Mouse (Mus musculus) cerebellum, adult 8-10 months (tissue): ENCODE results near the gene Tnfrsf9.
"Not testable (repeated sequence)": the region's sequence is repeated elsewhere in the genome, so short reads cannot be mapped to it uniquely, and the experiment has no call there.

Experiments used
- DNase-seq: peaks from one replicate; pipeline ENCODE4 v3.0.0; 2022

Tnfrsf9 gene

DNA sequence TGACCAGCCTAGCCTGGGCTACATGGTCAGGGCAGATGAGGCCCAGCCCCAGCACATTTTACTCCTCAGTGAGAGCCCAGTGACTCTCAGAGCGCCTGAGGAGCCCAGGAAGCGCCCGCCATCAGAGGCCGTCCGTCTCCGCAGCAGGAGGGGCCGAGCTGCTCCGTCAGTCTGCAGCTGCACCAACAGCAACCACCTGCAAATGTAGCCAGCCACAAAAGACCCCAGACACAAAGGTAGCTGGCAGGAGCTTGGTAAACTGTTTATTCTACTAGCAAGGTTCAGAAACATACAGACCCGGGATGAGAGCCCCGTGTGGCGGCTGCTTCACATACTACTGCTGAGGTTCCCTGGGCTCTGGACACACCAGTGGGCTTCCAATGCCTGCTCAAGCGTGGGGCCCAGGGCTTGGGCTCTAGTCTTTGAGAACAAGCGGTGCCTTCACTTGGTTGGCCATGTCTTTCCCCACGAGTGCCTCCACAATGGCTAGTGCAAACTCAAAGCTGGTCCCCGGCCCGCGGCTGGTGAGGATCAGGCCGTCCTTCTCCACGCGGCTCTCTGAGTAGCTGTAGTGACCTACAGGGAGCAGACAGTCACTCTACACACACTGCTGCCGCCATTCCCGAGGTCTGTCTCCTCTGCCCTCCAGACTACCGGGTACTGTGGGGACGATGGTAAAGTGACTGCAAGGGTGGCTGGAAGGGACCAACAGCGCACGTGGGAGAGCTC lies 17.3 kb upstream of the Tnfrsf9 start:
- DNase-seq = no peak

DNA sequence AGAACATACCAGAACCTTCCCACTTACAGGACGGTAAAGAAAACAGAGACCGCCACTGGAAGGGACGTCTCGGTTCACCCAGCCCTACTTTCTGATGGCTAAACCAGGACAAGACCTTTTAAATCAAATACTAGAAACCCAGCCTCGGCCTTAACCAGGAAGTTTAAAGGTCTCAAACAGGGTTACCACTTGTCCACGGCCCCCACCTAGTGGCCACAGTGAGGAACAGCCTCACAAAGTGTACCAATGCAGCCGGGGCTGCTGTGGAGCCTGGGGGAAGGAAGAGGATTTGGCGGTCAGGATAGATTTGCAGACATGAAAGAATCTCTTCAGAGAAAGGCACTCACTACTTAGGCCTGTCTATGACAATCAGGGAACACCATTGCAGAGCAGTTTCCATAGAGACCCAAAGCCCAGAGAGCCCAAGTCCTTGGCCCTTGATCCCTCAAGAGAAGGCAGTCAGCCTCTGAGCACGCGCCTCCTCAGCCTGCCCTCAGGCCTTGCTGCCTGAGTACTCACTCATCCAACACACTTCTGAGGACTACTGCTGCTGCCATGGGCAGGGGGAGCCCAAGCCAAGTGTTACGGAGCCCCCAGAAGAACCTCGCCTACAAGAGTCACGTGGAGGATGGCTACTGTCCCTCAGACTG lies 15.5 kb upstream of the Tnfrsf9 start:
- DNase-seq = peak; percentile 45

GRCm38 (mm10) chr4:150900486-150900885 lies 13.9 kb upstream of the Tnfrsf9 start:
- DNase-seq = no peak

- peak; percentile 70 for DNase-seq
Observed at GRCm38 (mm10) chr4:150901651-150902050, 12.7 kb upstream of the Tnfrsf9 start.

DNA sequence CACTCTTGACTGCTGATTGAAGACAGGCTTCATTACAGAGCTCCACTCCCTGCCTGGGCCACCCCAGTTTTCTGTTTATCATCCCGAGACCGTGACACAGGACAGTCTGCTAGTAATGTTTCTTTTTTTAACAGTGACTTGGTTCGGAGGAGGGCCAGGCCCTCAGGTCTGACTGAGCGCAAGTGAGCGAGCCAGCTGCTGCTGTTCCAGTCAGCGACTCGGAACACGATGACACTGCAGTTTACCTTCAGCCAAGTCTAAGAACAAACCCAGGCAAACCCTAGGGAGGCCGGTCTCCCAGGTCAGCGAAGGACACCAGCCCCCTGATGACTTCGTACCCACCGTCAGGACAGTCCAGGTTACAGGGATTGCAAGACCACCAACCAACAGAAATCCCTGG lies 12.3 kb upstream of the Tnfrsf9 start:
- no peak for DNase-seq

- DNase-seq = no peak
Observed at GRCm38 (mm10) chr4:150903091-150903742, 11.1 kb upstream of the Tnfrsf9 start.

DNA sequence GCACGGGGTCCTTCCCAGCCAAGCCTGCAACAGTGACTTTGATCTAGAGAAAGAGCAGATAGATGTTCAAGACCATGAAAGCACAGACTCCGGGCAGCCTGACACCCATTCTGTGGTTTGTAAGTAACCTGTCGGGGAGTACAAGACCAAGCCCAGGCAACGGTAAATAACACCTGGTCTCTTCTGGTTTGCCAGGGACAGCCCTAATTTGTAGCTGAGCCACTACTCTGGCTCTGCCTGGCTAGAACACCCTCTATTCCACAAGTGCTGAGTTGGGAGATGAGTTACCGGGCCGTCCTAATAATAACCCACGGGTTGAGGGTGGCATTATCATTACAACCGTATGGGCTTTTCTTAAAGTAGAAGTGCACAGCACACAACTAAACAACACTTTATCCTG lies 7.3 kb upstream of the Tnfrsf9 start:
- no peak for DNase-seq

DNA sequence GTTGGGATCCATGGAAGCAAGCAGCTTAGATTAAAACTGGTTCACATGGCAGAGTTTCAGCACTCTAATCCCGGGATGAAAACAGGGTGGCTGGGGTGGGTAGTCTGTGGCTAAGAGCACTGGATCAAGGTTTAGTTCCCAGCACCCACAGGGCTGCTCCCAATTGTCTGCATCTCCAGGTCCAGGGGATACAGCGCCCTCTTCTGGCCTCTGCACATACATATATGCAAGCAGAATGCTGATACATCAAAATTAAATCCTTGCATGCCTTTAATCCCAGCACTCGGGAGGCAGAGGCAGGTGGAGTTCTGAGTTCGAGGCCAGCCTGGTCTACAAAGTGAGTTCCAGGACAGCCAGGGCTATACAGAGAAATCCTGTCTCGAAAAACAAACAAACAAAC lies 5.8 kb upstream of the Tnfrsf9 start:
- not testable (repeated sequence) for DNase-seq

GRCm38 (mm10) chr4:150909451-150910156 lies 4.8 kb upstream of the Tnfrsf9 start:
- peak; percentile 99 for DNase-seq

GRCm38 (mm10) chr4:150910164-150910951 lies 4.0 kb upstream of the Tnfrsf9 start:
- DNase-seq = no peak

DNA sequence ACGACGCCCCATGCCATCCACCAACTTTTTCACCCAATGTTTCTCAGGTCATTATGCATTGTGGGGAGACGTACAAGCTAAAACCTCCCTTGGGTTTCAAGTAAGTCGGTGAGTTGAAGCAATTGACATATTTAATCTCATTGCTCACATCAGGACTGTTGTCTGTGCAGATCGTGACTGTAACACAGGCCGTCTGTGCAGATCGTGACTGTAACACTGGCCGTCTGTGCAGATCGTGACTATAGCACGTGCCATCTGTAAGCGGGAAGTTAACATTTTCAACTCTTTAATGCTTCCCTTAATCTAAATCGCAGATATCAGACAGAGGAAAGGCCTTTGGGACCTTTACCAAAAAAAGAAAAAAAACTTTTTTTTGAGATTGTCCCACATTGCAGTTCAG lies 619 bp upstream of the Tnfrsf9 start:
- no peak for DNase-seq

DNA sequence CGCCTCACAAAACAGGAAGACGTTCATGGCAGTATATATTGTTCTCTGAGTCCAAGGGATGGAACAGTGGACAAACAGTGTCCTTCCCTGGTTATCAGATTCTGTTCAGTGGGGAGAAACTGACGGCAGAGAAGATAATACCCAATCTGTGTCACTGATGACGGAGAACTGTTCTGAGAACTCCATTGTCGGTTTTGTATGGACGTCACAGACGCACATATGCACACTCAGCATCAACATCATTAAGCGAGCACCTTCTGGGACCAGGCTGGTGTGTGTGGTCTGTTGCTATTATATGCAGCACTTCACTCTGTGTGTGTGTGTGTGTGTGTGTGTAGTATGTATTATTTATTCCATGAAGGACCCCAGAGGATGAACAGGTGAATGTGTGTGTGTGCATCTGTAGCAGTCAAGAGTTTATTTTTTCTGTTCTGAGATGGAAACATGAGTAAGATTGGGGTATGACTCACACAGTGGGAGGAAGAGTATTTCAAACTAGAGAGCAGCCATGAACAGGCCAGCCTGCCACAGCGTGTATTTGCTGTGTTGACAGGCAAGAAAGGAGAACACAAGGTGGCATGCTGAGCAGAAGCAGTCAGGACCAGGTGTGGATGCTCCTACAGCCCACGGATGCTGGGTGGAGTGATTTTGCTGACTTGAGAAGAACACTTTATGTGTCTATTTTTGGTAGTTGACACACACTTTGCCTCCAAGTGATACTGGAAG lies 982 bp downstream of the Tnfrsf9 start:
- DNase-seq = no peak

DNA sequence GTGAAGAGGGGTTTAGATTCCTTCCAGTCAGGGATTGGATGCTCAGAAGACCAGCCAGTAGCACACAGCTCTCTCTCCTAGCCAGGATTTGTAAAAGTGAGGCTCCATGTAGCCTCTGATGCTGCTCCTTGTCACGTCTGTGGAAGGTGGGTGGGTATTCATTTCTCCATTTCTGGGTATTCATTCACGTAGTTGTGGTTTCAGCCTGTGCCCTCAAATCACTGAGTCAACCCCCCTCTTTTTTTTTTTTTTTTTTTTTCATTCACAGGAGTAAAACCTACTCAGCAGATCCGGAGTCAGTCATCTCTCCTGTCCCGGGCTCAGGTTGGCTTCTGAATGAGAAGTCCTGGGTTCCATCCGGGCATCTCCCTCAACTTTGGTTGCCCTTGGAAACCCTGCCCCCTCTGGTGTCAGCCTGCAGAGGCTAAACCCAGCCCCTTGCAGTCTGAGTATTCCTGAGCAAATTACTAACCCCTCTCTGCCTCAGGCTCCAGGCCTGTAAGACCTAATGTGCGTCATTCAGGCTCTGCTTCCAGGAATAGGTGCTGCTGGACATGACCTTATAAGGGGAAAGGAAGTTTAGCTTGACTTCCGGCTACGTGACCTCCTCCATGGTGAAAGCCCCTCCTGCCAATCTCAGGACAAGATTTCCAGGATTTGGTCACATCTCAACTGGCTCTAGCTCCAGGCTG lies 3.1 kb downstream of the Tnfrsf9 start:
- no peak for DNase-seq

DNA sequence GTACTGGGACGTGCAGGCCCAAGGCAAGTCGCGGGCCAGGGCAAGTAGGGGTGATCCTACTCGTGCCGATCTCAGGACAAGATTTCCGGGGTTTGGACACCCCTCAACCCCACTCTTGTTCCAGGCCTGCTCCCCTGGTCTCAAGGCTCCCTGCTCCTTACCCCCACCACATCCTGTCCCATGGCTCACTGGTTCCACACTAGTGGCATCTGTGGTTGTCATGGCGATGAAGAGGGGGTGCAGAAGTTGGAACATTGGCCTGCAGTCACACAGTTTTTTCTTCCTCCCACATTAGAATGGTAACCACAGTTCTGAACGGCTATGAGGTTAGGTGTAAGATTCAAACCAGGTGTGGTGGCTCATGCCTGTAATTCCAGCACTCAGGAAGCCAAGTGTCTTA lies 6.8 kb downstream of the Tnfrsf9 start:
- DNase-seq = no peak

DNA sequence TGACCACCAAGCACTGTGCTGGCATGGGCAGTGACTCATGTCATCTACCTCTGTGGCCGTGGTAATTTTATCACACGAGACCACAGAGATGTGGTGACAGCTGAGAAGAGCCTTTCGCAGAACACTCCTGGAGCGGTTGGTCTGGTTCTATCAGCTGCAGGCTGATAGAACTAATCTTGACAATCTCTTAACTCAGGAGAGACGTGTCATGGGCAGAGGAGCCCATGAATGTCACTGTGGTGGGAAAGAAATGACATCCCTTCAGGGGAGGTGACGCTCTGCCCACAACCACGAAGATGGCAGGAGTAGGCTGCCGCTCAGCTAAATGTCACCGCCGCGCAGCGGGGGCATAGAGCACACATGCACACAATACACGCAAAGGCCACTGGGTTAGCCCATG lies 9.9 kb downstream of the Tnfrsf9 start:
- no peak for DNase-seq

DNA sequence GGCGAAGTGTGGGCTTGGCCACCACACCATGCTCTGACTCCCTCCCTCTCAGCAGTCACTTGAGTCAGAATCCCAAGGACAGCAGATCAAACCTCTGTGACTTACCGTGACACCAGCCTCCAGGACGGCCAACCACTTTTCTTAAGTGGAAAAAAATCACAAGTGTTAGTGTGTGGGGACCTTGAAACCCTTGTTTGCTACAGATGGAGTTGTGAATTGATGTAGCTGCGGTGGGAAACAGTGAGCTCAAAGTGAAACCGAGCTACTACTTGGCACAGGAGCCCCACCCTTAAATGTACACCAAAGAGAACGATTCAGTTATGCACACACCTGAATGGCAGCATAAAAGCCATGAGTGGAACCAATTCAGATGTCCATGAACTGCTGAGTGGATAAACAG lies 10.6 kb downstream of the Tnfrsf9 start:
- no peak for DNase-seq

- no peak for DNase-seq
Observed at GRCm38 (mm10) chr4:150925923-150926322, 11.6 kb downstream of the Tnfrsf9 start.

DNA sequence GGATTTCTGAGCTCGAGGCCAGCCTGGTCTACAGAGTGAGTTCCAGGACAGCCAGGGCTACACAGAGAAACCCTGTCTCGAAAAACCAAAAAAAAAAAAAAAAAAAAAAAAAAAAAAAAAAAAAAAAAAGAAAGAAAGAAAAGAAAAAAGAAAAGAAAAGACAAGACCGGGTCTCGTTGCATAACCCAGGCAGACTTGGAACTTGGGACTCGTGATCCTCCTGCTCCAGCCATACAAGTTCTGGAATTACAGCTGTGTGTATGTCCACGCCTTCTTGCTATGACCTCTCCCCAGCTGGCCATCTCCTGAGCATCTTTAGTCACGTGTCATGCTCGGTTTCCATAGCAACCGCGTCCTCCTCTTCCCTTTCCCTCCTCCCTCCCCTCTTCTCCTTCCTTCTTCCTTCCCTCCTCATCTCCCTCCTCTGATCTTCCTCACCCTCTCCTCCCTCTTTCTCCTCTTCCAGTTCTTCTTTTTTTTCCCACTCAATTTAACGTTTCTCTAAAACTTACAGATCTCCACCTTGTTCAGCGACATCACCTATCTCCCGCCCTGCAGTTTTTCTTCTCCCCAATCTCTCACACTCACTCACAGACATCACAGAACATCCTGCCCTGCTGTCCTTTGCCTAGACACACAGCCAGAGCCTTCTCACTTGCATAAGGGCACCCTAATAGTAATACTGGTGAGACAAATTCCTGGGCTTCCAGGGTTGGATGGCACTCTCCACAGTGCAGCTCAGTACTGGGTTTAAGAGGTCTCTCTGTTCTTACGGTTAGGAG lies 12.8 kb downstream of the Tnfrsf9 start:
- no peak for DNase-seq

DNA sequence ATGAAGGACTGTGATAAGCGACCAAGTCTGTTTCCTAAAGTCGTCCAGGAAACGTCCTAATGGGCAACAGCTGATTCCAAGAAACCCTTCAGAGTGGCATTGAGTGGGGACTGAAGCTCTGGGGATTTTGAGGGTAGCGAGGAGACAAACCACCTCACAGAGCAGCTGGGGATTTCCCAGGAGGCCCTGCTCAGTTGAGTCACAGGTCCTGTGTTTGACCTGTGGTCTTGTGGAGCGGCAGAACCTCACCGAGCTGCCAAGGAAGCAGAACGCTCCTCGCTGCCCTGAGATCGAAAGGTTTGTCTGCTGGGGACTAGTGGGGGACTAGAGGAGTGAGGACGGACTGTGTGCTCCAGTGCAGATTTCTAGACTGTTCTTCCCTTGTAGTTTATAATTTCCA lies 13.4 kb downstream of the Tnfrsf9 start:
- DNase-seq = no peak

GRCm38 (mm10) chr4:150933503-150933902 lies 19.1 kb downstream of the Tnfrsf9 start:
- DNase-seq = no peak
